Mouse (Mus musculus) ES-E14 (cell line): ENCODE measurements around the gene Vps13c.

ENCODE experiments used
- CHD2 ChIP-seq: IDR thresholded peaks from 2 replicates; pipeline ENCODE4 v1.6.1; 2014; ENCODE audit warnings: mild to moderate bottlenecking, low read depth, low read length, inconsistent platforms
- HCFC1 ChIP-seq: IDR thresholded peaks from 2 replicates; pipeline ENCODE4 v1.6.1; 2012; ENCODE audit warnings: low read length, inconsistent platforms, borderline replicate concordance; ENCODE audit not compliant: insufficient read depth
- ZC3H11A ChIP-seq: IDR thresholded peaks from 2 replicates; pipeline ENCODE4 v1.6.1; 2012; ENCODE audit warnings: low read depth, mild to moderate bottlenecking, inconsistent platforms, low read length, borderline replicate concordance
- ZNF384 ChIP-seq: IDR thresholded peaks from 2 replicates; pipeline ENCODE4 v1.6.1; 2012; ENCODE audit warnings: low read depth, low read length, inconsistent platforms

- TF ChIP-seq ZC3H11A (no peak), ZNF384 (no peak), HCFC1 (no peak), CHD2 (no peak)
Measured at GRCm38 (mm10) chr9:67834535-67834934, 5.7 kb upstream of the Vps13c start.
